Mouse (Mus musculus): Measurements from ENCODE around the gene Cenpx.
"Not testable (repeated sequence)": the region's sequence is repeated elsewhere in the genome, so short reads cannot be mapped to it uniquely, and the experiment has no call there.

The Cenpx gene

GRCm38 (mm10) chr11:120713580-120714518 is at the start of gene Cenpx, which contains the start of gene Lrrc45:
Gene Cenpx, minus strand, starts transcription at chr11:120713738.
Gene Lrrc45, plus strand, starts transcription at chr11:120713925.
- in situ Hi-C loops (cut with MboI, MseI) = loop anchor here (10.0 kb wide), 1 partner anchor 89 kb away; the partner anchor contains the start of gene Sirt7

GRCm38 (mm10) chr11:120762672-120763041 is 49.1 kb upstream of the Cenpx start, which contains the start of gene Hmga1b:
Gene Hmga1b, plus strand, starts transcription at chr11:120762794.
- in situ Hi-C loops (cut with MboI, MseI) = not testable (repeated sequence)

- in situ Hi-C loops (cut with MboI, MseI) = no loop called here
Observed at GRCm38 (mm10) chr11:120761811-120762671, 48.5 kb upstream of the Cenpx start.

GRCm38 (mm10) chr11:120760236-120760635 is 46.7 kb upstream of the Cenpx start:
- in situ Hi-C loops (cut with MboI, MseI) = no loop called here

GRCm38 (mm10) chr11:120751606-120752005 is 38.1 kb upstream of the Cenpx start:
- in situ Hi-C loops (cut with MboI, MseI) = no loop called here

- in situ Hi-C loops (cut with MboI, MseI) = no loop called here
Observed at GRCm38 (mm10) chr11:120749430-120749829, 35.9 kb upstream of the Cenpx start.

GRCm38 (mm10) chr11:120747974-120748373 is 34.4 kb upstream of the Cenpx start:
- in situ Hi-C loops (cut with MboI, MseI) = no loop called here

- in situ Hi-C loops (cut with MboI, MseI) = no loop called here
Observed at GRCm38 (mm10) chr11:120744121-120744701, 30.7 kb upstream of the Cenpx start.

- in situ Hi-C loops (cut with MboI, MseI) = no loop called here
Observed at GRCm38 (mm10) chr11:120740981-120741380, 27.4 kb upstream of the Cenpx start.

GRCm38 (mm10) chr11:120736424-120736823 is 22.9 kb upstream of the Cenpx start:
- in situ Hi-C loops (cut with MboI, MseI) = no loop called here

GRCm38 (mm10) chr11:120733521-120733920 is 20.0 kb upstream of the Cenpx start:
- in situ Hi-C loops (cut with MboI, MseI) = no loop called here

GRCm38 (mm10) chr11:120731858-120732680 is 18.5 kb upstream of the Cenpx start, which contains the start of gene Cbr2:
Gene Cbr2, minus strand, starts transcription at chr11:120732114.
- in situ Hi-C loops (cut with MboI, MseI) = no loop called here

GRCm38 (mm10) chr11:120731395-120731794 is 17.9 kb upstream of the Cenpx start:
- in situ Hi-C loops (cut with MboI, MseI) = no loop called here

- in situ Hi-C loops (cut with MboI, MseI) = no loop called here
Observed at GRCm38 (mm10) chr11:120730331-120730870, 16.9 kb upstream of the Cenpx start.

- in situ Hi-C loops (cut with MboI, MseI) = loop anchor here (5.0 kb wide), 1 partner anchor 38 kb away; no protein-coding TSS in a partner anchor
Observed at GRCm38 (mm10) chr11:120729432-120730050, 16.0 kb upstream of the Cenpx start.

GRCm38 (mm10) chr11:120728530-120729240 is 15.1 kb upstream of the Cenpx start:
- in situ Hi-C loops (cut with MboI, MseI) = loop anchor here (5.0 kb wide), 1 partner anchor 39 kb away; no protein-coding TSS in a partner anchor

- in situ Hi-C loops (cut with MboI, MseI) = loop anchor here (5.0 kb wide), 1 partner anchor 40 kb away; no protein-coding TSS in a partner anchor
Observed at GRCm38 (mm10) chr11:120727564-120727963, 14.0 kb upstream of the Cenpx start.

GRCm38 (mm10) chr11:120727169-120727527 is 13.6 kb upstream of the Cenpx start, which contains the start of gene Dcxr:
Gene Dcxr, minus strand, starts transcription at chr11:120727281.
- in situ Hi-C loops (cut with MboI, MseI) = loop anchor here (5.0 kb wide), 1 partner anchor 40 kb away; no protein-coding TSS in a partner anchor
